Mouse (Mus musculus) adrenal gland, postnatal 36 days (tissue): ENCODE measurements around the gene Rab14. TPM values are rescaled to one million over a fixed set of nuclear protein-coding genes. Genes with fewer than 3 reads are reported as not detected.

Experiments
- DNase-seq, 2 experiments: peaks; one replicate each; pipeline ENCODE4 v3.0.0; 2021; ENCODE audit warnings: mixed read lengths in 1 of 2
- total RNA-seq, 2 experiments: library from RNA; stranded (reverse); gene quantifications; 2 replicates each; pipeline ENCODE4 v1.2.3; 2021

Rab14 gene
- total RNA-seq, 2 experiments from 2014 or later = 207 to 234 TPM

GRCm38 (mm10) chr2:35153844-35154554, 46.9 kb downstream of the Rab14 start:
- no peak for DNase-seq

GRCm38 (mm10) chr2:35153179-35153578, 47.7 kb downstream of the Rab14 start:
- DNase-seq = no peak

GRCm38 (mm10) chr2:35151303-35151882, 49.5 kb downstream of the Rab14 start:
- no peak for DNase-seq

GRCm38 (mm10) chr2:35148806-35149205, 52.1 kb downstream of the Rab14 start:
- no peak for DNase-seq

- no peak for DNase-seq
Observed at GRCm38 (mm10) chr2:35141673-35142072, 59.2 kb downstream of the Rab14 start.

GRCm38 (mm10) chr2:35138576-35138975, 62.3 kb downstream of the Rab14 start:
- no peak for DNase-seq

GRCm38 (mm10) chr2:35133891-35134290, 67.0 kb downstream of the Rab14 start:
- DNase-seq = no peak

- DNase-seq = no peak
Observed at GRCm38 (mm10) chr2:35132662-35133055, 68.3 kb downstream of the Rab14 start.

- DNase-seq = peak; percentile 95 to 96
Observed at GRCm38 (mm10) chr2:35131991-35132661, 68.8 kb downstream of the Rab14 start.

- DNase-seq = no peak
Observed at GRCm38 (mm10) chr2:35131491-35131890, 69.4 kb downstream of the Rab14 start.

Other genes with a start within 250 kb of the Rab14 start
- 1 to 10 TPM; 1.3 to 2.2 TPM for gene Traf1, start 239.3 kb downstream of the Rab14 start, total RNA-seq
- under 1 TPM in 1 of 2 experiments, not detected in 1; 0.83 TPM for gene Hc, start 139.7 kb downstream of the Rab14 start, total RNA-seq
- gene AI182371, start 99.6 kb downstream of the Rab14 start, total RNA-seq = under 1 TPM; 0.26 to 0.40 TPM
- gene Cntrl, start 91.6 kb downstream of the Rab14 start, total RNA-seq = 10 to 100 TPM; 12.0 to 14.6 TPM
- gene Gsn, start 55.3 kb upstream of the Rab14 start, total RNA-seq = 100 to 1,000 TPM; 405 to 505 TPM
- gene Stom, start 135.9 kb upstream of the Rab14 start, total RNA-seq = 10 to 100 TPM; 38.9 to 53.7 TPM
- gene 4930568D16Rik, start 166.6 kb upstream of the Rab14 start, total RNA-seq = not detected
- not detected for gene 4930402F06Rik, start 196.1 kb upstream of the Rab14 start, total RNA-seq